Mouse (Mus musculus): ENCODE data around the gene Srsy. TPM values are rescaled to one million over a fixed set of nuclear protein-coding genes. Genes with fewer than 3 reads are reported as not detected.
"Not testable (repeated sequence)": the region's sequence is repeated elsewhere in the genome, so short reads cannot be mapped to it uniquely, and the experiment has no call there.

Srsy gene
- not detected in 2 replicates for polyA plus RNA-seq (2014; fragmentation: Nextera tagmentation; extraction: Ambion mirVana)

DNA sequence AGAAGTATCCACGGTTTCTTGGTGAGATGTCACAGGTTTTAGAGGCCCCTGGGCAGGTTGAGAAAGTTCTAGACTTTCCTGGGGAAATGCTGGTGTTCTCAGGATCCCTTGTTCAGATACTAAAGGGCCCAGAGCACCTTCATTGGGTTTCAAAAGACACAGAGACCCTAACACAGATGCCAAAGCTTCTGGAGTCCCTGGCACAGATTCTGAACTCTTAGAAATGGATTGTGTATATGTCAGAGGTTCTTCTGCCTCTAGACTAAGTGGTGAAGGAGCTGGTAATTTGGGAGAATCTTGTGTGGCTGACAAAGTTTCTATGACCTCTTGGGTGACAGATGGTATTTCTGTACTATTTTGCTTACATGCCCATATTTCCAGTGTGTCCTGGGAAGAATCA is at the start of gene Srsy:
TSS of gene Srsy (minus strand) at position 101 of the 400 bp plus-strand sequence.
- not testable (repeated sequence) for H3K9ac ChIP-seq (ENCODE audit: low read length); ATAC-seq (ENCODE audit: low FRiP score); H3K27ac ChIP-seq (ENCODE audit: low read depth, low read length); H3K36me3 ChIP-seq (ENCODE audit: control insufficient read depth, insufficient read depth, low read length); H3K27me3 ChIP-seq (ENCODE audit: control insufficient read depth, insufficient read depth, low read length); H3K4me1 ChIP-seq (ENCODE audit: control insufficient read depth, insufficient read depth, low read length); H3K4me3 ChIP-seq (ENCODE audit: low read depth, low read length); DNase-seq (ENCODE audit: low spot score, missing footprints); H3K9me3 ChIP-seq (ENCODE audit: control insufficient read depth, low read length); H3K4me2 ChIP-seq
- no CpG with 5 or more reads among the region's 1 CpGs for WGBS

Other genes starting within 250 kb of the Srsy start
- not detected in 2 replicates for gene Gm21904, start 91.1 kb downstream of the Srsy start, polyA plus RNA-seq (2014; fragmentation: Nextera tagmentation; extraction: Ambion mirVana)
- gene Gm20772, start 62.6 kb downstream of the Srsy start, polyA plus RNA-seq (2014; fragmentation: Nextera tagmentation; extraction: Ambion mirVana), result not detected in 2 replicates
- not detected in 2 replicates for gene Gm20831, start 62.6 kb downstream of the Srsy start, polyA plus RNA-seq (2014; fragmentation: Nextera tagmentation; extraction: Ambion mirVana)
- not detected in 2 replicates for gene Gm21764, start 124.5 kb upstream of the Srsy start, polyA plus RNA-seq (2014; fragmentation: Nextera tagmentation; extraction: Ambion mirVana)
- gene Ssty1, start 151.8 kb upstream of the Srsy start, polyA plus RNA-seq (2014; fragmentation: Nextera tagmentation; extraction: Ambion mirVana), result not detected in 2 replicates

Measured in midbrain, embryonic 11.5 days (tissue).